Mouse (Mus musculus) ES-E14 (cell line): ENCODE measurements around the gene Akr1c21.

ENCODE experiments used
- CHD2 ChIP-seq: IDR thresholded peaks from 2 replicates; pipeline ENCODE4 v1.6.1; 2014; ENCODE audit warnings: mild to moderate bottlenecking, low read depth, low read length, inconsistent platforms
- HCFC1 ChIP-seq: IDR thresholded peaks from 2 replicates; pipeline ENCODE4 v1.6.1; 2012; ENCODE audit warnings: low read length, inconsistent platforms, borderline replicate concordance; ENCODE audit not compliant: insufficient read depth
- MAFK ChIP-seq: IDR thresholded peaks from 2 replicates; pipeline ENCODE4 v1.6.1; 2014; ENCODE audit warnings: mild to moderate bottlenecking, low read depth, low read length, inconsistent platforms; ENCODE audit not compliant: insufficient read depth
- ZC3H11A ChIP-seq: IDR thresholded peaks from 2 replicates; pipeline ENCODE4 v1.6.1; 2012; ENCODE audit warnings: low read depth, mild to moderate bottlenecking, inconsistent platforms, low read length, borderline replicate concordance
- ZNF384 ChIP-seq: IDR thresholded peaks from 2 replicates; pipeline ENCODE4 v1.6.1; 2012; ENCODE audit warnings: low read depth, low read length, inconsistent platforms

DNA sequence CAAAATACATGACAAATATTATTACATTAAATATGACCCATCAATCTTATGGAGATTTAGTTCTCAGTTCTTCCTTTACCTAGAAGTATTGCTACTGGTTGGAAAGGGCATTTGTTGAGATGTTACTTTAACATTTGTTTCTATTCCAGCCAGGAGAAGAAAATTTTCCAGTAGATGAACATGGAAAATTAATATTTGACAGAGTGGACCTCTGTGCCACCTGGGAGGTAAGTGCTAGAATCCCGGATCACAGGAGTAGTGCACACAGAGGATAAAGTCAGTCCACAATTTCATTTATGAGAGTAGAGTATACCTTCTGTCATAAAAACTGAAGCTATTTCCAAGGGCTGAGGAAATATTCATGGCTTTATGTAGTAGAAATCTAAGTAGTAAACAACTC lies 3.0 kb downstream of the Akr1c21 start:
- TF ChIP-seq HCFC1 (no peak), CHD2 (no peak), ZC3H11A (no peak), MAFK (no peak), ZNF384 (no peak)
